ENCODE assay signal across 25 mouse cellular contexts in genomic region chr16:94190256-94190655, GRCm38 (mm10).
"Had no signal": no experiment of that assay in that cellular context is flagged by ENCODE, and none has a peak within 500 bp of the region (broad histone marks: within the 10 kb centered on the region; RNA-seq: fewer than 3 reads in every experiment).

No protein-coding gene starts in this region.

- H3K9me3 ChIP-seq: heart, embryonic 13.5 days; heart, embryonic 15.5 days; hindbrain, embryonic 13.5 days; hindbrain, embryonic 15.5 days; kidney, embryonic 15.5 days; limb, embryonic 13.5 days; limb, embryonic 15.5 days; liver, embryonic 12.5 days had no signal

- DNase-seq: gastrocnemius, postnatal 10 days; heart, adult 11 months; heart, adult 2 months; heart, postnatal 10 days; kidney, adult 11 months; kidney, adult 2 months; kidney, adult 9 months; kidney, postnatal 14 days; kidney, postnatal 36 days; layer of hippocampus, adult 9-11 months; layer of hippocampus, postnatal 36 days; left cerebral cortex, postnatal 4 days had no signal

- ATAC-seq: hindbrain, postnatal 0 days; intestine, embryonic 16.5 days; liver, embryonic 12.5 days had no signal

- H3K9ac ChIP-seq: heart, embryonic 13.5 days; heart, embryonic 15.5 days; hindbrain, embryonic 13.5 days; hindbrain, embryonic 15.5 days; kidney, embryonic 15.5 days; limb, embryonic 13.5 days; limb, embryonic 15.5 days; liver, embryonic 12.5 days; liver, embryonic 14.5 days had no signal

- H3K4me2 ChIP-seq: heart, embryonic 11.5 days; heart, embryonic 13.5 days; heart, embryonic 15.5 days; hindbrain, embryonic 13.5 days; hindbrain, embryonic 15.5 days; kidney, embryonic 15.5 days; limb, embryonic 13.5 days; limb, embryonic 15.5 days; liver, embryonic 12.5 days had no signal

- H3K4me3 ChIP-seq: heart, adult 2 months; heart, embryonic 13.5 days; heart, embryonic 15.5 days; hindbrain, embryonic 13.5 days; hindbrain, embryonic 15.5 days; kidney, embryonic 15.5 days; limb, embryonic 13.5 days; limb, embryonic 15.5 days; liver, embryonic 12.5 days had no signal

- H3K36me3 ChIP-seq: heart, embryonic 13.5 days; heart, embryonic 15.5 days; hindbrain, embryonic 13.5 days; hindbrain, embryonic 15.5 days; kidney, embryonic 15.5 days; limb, embryonic 13.5 days; limb, embryonic 15.5 days; liver, embryonic 12.5 days had no signal

- H3K27me3 ChIP-seq: hindbrain, embryonic 15.5 days had no signal

- H3K27ac ChIP-seq: heart, adult 2 months; heart, embryonic 13.5 days; heart, embryonic 15.5 days; hindbrain, embryonic 13.5 days; hindbrain, embryonic 15.5 days; hindbrain, postnatal 0 days; kidney, embryonic 15.5 days; kidney, postnatal 0 days; limb, embryonic 13.5 days; limb, embryonic 15.5 days; liver, embryonic 12.5 days; liver, embryonic 14.5 days had no signal

- H3K4me1 ChIP-seq: hindbrain, embryonic 15.5 days; limb, embryonic 15.5 days had no signal
